Mouse (Mus musculus): ENCODE data around the gene Ksr2.
"Not testable (repeated sequence)": the region's sequence is repeated elsewhere in the genome, so short reads cannot be mapped to it uniquely, and the experiment has no call there.

The Ksr2 gene

GRCm38 (mm10) chr5:117413507-117414501, at the start of gene Ksr2:
Ksr2 (plus strand) TSS chr5:117414000.
- peak; percentile 81 for DNase-seq

DNA sequence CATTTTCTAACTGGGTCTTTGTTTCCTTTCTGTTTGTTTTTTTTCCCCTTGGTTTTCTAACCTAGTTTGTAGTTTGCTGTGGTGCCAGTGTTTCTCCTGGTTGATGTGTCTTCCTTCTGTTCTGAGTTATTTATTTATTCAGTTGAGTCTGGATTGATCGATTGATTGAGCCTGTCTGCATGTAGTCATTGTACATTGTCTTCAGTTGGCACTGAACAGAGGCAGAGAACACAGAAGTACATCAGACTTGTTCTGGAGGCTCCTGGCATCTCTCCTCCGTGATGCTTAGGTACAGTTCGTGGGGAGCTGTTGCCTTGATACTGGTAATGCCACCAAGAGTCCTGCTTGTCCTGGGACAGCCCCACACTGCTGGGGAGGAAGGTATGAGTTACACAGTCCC, 49.0 kb upstream of the Ksr2 start:
- DNase-seq = no peak

DNA sequence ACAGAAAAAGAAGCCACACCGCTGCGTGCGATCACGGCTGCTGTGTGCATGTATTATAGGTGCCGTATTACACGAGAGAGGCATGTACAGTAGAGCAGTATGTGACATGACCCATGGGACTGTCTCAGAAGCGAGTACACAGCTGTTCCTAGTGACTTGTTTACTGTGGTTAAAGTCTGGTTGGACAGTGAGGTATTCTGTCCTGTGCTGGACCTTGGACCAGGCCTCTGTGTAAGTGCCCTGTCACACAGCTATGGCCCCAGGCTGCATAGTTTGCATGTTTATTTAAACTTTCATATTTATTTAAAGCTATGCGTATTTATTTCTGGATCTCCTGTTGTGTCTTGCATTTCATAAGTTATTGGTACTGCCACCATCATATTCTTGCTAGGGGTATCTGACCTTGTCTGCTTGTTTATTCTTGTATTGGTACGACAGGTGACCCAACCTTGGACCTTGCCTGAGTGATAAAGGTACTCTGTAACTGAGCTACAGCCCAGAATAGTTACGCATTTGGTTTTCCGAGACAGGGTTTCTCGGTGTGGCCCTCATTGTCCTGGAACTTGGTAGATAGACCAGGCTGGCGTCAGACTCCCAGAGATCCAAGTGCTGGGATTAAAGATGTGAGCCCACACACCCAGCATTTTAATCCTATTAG, 47.8 kb upstream of the Ksr2 start:
- no peak for DNase-seq

DNA sequence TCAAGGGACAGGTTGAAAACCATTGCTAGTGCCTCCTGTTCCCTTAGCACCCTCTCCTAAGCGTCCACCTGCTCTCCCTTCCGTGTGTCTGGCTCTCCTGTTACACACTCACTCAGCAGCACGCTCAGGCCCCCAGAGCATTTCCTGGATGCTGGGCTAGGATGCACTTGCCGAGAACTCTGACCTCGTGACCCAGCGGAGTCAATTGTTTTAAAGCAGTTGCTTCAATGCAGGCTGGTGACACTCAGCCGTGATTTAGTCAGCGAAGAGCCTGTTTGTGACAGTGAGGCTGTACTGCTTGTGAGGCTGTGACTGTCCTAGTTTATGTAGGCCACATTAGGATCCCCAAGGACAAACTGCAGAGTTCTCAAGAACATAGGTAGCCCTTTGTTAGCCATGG, 46.6 kb upstream of the Ksr2 start:
- no peak for DNase-seq

GRCm38 (mm10) chr5:117370592-117370991, 43.2 kb upstream of the Ksr2 start:
- DNase-seq = no peak

- DNase-seq = no peak
These were observed 40.4 kb upstream of the Ksr2 start for GRCm38 (mm10) chr5:117373418-117373817.

GRCm38 (mm10) chr5:117374372-117375049, 39.3 kb upstream of the Ksr2 start:
- DNase-seq = no peak

- no peak for DNase-seq
These were observed 37.5 kb upstream of the Ksr2 start for GRCm38 (mm10) chr5:117376331-117376761.

DNA sequence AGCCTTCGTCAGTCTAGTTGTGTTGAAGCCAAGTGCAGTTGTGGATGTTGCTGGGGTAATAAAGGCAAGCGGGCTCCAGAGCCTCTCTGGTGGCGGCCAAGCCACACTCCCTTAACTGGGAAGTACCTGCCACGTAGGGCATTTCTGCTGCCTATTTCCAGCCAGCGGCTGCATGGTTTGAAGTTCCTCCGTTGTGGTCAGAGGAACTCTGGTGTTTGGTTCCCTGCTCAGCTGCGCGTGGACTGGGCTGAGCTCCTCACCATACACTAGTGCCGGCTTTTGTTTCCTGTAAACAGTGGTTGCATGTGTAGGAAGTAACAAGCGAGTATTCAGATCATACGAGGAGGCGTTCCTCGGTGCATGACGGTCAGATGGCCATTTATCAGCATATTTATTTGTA, 36.1 kb upstream of the Ksr2 start:
- not testable (repeated sequence) for DNase-seq

DNA sequence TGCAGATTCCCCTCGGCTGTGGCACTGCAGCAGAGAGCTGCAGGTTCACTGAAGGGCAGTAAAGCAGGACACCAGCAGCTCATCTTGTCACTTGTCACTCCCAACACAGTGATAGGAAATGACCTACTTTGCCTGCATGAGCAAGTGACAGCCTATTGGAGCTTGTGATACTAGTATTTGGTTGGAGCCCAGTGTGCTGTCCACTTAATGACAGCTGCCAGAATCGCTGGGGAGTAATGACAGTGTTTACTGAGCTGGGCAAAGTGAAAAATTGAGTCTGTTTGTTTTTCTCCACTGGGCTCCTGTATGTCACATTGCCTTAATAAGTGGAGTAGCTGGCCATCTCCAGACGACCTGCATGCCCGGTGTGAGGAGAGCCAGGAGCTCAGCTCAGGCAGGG, 33.6 kb upstream of the Ksr2 start:
- no peak for DNase-seq

GRCm38 (mm10) chr5:117381785-117382184, 32.0 kb upstream of the Ksr2 start:
- DNase-seq = no peak

DNA sequence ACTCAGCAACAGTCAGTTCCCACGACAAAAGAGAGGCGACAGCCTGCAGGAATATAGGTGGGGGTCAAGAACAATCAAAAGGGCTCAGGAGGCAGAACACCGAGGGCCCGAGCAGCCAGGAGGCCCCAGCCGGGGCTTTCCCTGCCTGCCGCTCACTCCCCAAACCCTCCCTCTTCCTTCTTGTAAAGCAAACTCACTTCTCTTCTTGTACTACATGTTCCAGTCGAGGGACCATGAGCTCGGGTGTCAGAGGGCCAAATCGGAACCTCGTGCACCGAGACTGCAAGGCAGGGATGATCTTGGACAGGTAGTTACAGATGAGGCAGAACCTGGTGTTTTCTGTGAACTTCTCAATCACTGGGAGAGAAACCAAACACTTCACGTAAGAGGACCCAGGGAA, 30.6 kb upstream of the Ksr2 start:
- DNase-seq = no peak

DNA sequence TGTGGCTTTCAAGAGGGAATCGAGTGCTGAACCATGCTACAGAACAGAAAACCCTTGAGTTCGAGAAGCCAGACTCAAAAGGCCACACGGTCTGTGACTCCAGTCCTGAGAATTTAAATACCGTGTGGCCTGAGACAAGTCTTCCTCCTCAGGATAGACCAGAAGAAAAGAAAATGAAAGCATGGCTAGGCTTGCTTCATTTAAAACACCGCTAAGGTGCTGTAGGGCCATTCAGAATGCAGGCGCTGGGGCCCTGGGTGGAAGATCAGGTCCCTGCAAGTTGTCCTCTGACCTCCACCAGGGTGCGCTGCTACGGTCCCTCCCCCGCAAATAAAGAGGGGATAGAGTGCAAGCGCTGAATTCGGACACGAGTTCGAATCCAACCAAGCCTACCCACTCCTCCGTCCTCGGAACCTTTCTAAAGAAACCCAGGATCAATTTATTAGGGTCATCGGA, 25.5 kb upstream of the Ksr2 start:
- peak; percentile 87 for DNase-seq

DNA sequence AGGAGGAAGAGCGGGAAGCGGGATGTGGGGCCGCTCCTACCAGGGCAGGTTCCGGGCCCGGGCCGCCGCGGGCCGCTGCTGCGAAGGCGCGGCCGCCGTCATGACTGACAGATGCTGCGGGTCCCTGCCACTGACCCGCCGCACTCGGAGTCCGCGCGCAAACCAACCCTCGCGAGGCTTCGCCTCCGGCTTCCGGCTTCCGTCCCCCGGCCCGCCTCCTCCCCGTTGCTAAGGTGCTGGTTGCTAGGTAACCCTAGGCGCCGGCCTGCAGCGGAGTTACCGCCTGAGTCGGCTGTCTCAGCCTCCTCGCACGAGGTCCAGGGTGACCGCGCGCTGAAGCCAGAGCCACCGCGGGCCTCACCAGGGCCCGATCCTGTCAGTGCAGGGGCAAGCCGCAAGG, 24.9 kb upstream of the Ksr2 start, which contains the start of gene Rfc5:
Gene Rfc5 (minus strand): TSS at position 171 of the 400 bp plus-strand sequence.
- peak; percentile 96 for DNase-seq

GRCm38 (mm10) chr5:117390895-117391294, 22.9 kb upstream of the Ksr2 start:
- no peak for DNase-seq

- DNase-seq = no peak
These were observed 18.0 kb upstream of the Ksr2 start for GRCm38 (mm10) chr5:117395834-117396233.

- DNase-seq = no peak
These were observed 17.2 kb upstream of the Ksr2 start for GRCm38 (mm10) chr5:117396596-117397014.

- no peak for DNase-seq
These were observed 16.4 kb upstream of the Ksr2 start for GRCm38 (mm10) chr5:117397371-117397770.

GRCm38 (mm10) chr5:117398007-117398550, 15.7 kb upstream of the Ksr2 start:
- DNase-seq = no peak

- no peak for DNase-seq
These were observed 14.5 kb upstream of the Ksr2 start for GRCm38 (mm10) chr5:117399281-117399680.

DNA sequence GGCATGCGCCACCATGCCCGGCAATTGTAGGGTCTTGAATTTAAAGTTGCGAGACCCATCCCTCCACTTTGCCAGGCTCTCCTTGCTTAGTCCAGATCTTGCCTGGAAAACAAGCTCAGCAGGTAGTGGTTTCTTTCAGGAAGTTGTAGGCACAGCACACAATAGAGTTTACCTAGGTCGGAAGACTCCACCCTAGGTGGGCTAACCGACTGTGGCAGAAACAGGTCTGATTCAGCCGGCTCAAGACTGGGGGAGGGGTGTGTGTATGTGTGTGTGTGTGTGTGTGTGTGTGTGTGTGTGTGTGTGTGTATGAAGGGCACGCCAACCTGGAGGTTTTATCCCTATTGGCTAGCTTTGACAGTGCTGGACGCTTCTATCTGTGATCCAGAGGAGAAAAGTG, 10.2 kb upstream of the Ksr2 start:
- no peak for DNase-seq

- not testable (repeated sequence) for DNase-seq
These were observed 9.1 kb upstream of the Ksr2 start for GRCm38 (mm10) chr5:117404671-117405070.

DNA sequence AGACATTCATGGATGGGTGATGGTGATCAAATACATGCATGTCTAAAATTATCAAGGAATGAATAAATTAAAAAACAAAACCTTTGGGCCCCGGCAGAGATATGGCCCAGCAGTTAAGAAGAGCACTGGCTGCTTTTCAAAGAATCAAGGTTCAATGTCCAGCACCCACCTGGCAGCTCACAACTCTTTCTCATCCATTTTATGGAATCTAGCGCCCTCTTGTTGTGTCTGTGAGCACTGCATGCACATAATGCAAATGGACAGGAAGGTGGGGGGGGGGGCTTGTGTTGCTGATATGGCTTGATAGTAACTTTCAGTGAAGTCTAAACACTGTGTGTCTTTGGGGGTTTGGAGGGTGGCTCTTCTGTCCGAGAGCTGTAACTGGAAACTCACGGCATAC, 5.6 kb upstream of the Ksr2 start:
- peak; percentile 73 for DNase-seq

Measured in thymus, postnatal 4 days (tissue).